Mouse (Mus musculus): Measurements from ENCODE around the gene Hist1h2bn. TPM values are rescaled to one million over a fixed set of nuclear protein-coding genes. Genes with fewer than 3 reads are reported as not detected.
"Not testable (repeated sequence)": the region's sequence is repeated elsewhere in the genome, so short reads cannot be mapped to it uniquely, and the experiment has no call there.

Hist1h2bn gene
- polyA plus RNA-seq, 1 experiment from 2014 or later = 2.2 TPM

DNA sequence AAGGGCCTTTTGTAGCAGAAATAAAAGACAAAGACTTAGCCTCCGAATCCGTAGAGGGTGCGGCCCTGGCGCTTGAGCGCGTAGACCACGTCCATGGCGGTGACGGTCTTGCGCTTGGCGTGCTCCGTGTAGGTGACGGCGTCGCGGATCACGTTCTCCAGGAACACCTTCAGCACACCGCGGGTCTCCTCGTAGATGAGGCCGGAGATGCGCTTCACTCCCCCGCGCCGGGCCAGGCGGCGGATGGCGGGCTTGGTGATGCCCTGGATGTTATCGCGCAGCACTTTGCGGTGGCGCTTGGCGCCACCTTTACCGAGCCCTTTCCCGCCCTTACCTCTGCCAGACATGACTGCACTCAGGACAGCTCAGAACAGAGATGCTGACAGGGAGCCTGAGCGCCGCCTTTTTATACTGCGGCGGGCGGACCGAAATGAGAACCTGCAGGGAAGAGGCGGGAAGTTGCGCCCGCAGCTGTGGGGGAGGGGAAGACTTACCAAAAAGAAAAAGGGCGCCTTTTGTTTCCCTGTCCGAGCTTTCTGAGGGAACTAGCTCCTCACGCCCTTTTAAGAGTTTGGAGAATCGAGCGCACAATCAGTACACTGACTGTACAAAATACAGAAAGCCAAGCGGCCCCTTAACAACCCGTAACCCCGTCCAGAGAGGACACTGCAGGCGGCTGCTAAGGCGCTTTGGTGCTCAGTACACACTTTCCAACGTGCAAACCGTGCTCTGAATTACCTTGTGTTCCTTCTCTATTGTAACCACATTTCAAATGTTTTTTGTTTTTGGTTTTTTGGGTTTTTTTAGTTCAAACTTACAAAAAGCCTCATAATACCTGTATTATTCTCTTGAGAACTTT is 3.5 kb upstream of the Hist1h2bn start, which contains the start of gene Hist1h4k:
Gene Hist1h4k, minus strand, starts transcription at position 347 of the 859 bp plus-strand sequence.
- ATAC-seq (ENCODE audit: low FRiP score) (peak; percentile 85), DNase-seq (ENCODE audit: low spot score, missing footprints) (peak; percentile 100)
- H3K36me3 ChIP-seq (ENCODE audit: control insufficient read depth, insufficient read depth, low read length); H3K9me3 ChIP-seq (ENCODE audit: control insufficient read depth, low read length); H3K27me3 ChIP-seq (ENCODE audit: control insufficient read depth, insufficient read depth, low read length): not testable (repeated sequence)
- Histone ChIP-seq H3K4me1 (ENCODE audit: control insufficient read depth, insufficient read depth, low read length) (peaks cover 10% of the 10 kb centered on the region; the same call in 1 of the 2 replicates), H3K4me3 (ENCODE audit: low read depth, low read length) (peak within 1 kb of the TSS; percentile 56), H3K4me2 (peak within 1 kb of the TSS; percentile 87), H3K27ac (ENCODE audit: low read depth, low read length) (peak within 1 kb of the TSS; percentile 94), H3K9ac (ENCODE audit: low read length) (peak within 1 kb of the TSS; percentile 72)
- under 1% methylated on average over 39 of the region's 56 CpGs for WGBS

DNA sequence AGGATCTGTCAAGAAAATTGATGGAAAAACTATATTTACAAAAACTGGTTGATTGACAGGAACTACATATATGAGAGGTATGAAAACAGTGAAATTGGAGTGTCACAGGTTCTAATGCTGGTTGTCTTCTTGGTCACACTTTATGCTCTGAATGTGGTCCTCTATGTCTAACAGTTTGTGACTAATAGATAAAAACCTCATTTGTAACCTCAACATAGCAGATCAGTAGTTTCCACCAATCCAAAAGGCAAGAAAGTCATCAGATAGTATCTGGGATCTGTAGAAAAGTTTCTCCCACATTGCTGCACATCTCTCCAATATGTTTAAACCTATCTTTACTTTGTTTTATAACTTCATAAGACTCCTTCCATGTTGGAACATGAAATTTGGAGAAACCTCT is 2.5 kb upstream of the Hist1h2bn start:
- Histone ChIP-seq H3K4me3 (ENCODE audit: low read depth, low read length) (no peak overlapping the region), H3K9me3 (ENCODE audit: control insufficient read depth, low read length) (no peaks in the 10 kb centered on the region), H3K9ac (ENCODE audit: low read length) (no peak overlapping the region), H3K27me3 (ENCODE audit: control insufficient read depth, insufficient read depth, low read length) (no peaks in the 10 kb centered on the region), H3K36me3 (ENCODE audit: control insufficient read depth, insufficient read depth, low read length) (no peaks in the 10 kb centered on the region), H3K27ac (ENCODE audit: low read depth, low read length) (peak overlapping the region; percentile 40; the same call in 1 of the 2 replicates), H3K4me2 (no peak overlapping the region), H3K4me1 (ENCODE audit: control insufficient read depth, insufficient read depth, low read length) (peaks cover 10% of the 10 kb centered on the region; the same call in 1 of the 2 replicates)
- DNase-seq (ENCODE audit: low spot score, missing footprints) = no peak
- no peak for ATAC-seq (ENCODE audit: low FRiP score)

- DNase-seq (ENCODE audit: low spot score, missing footprints) (no peak), ATAC-seq (ENCODE audit: low FRiP score) (no peak)
- WGBS = 77% methylated on average over 3 of the region's 3 CpGs
- H3K36me3 ChIP-seq (ENCODE audit: control insufficient read depth, insufficient read depth, low read length) = no peaks in the 10 kb centered on the region
- H3K27me3 ChIP-seq (ENCODE audit: control insufficient read depth, insufficient read depth, low read length) = no peaks in the 10 kb centered on the region
- H3K4me3 ChIP-seq (ENCODE audit: low read depth, low read length) = no peak overlapping the region
- no peak overlapping the region for H3K9ac ChIP-seq (ENCODE audit: low read length)
- H3K9me3 ChIP-seq (ENCODE audit: control insufficient read depth, low read length) = no peaks in the 10 kb centered on the region
- peaks cover 10% of the 10 kb centered on the region; the same call in 1 of the 2 replicates for H3K4me1 ChIP-seq (ENCODE audit: control insufficient read depth, insufficient read depth, low read length)
- no peak overlapping the region for H3K4me2 ChIP-seq
- H3K27ac ChIP-seq (ENCODE audit: low read depth, low read length) = peak overlapping the region; percentile 91
Measured at GRCm38 (mm10) chr13:21751827-21752226, 2.1 kb upstream of the Hist1h2bn start.

DNA sequence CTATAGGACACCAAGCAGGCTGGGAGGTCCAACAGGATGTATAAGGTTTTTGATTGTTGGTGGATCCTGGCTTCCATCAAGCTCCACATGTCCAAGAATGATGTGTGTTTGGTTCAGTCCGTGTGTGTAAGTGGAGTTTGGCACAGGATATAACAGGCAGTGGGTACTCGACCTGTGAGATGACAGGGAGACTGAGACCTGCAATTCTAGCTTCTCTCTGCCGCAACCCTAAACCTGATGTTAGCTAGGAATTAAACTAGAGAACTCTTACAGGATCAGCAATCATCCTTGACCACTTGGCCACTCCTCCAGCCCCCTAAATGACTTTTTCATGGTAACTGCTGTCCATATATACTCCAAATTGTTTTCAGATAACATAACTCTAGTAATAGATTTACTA is 1.6 kb upstream of the Hist1h2bn start:
- DNase-seq (ENCODE audit: low spot score, missing footprints) (peak; percentile 89), ATAC-seq (ENCODE audit: low FRiP score) (no peak)
- 42% methylated on average over 3 of the region's 3 CpGs for WGBS
- Histone ChIP-seq H3K27me3 (ENCODE audit: control insufficient read depth, insufficient read depth, low read length) (no peaks in the 10 kb centered on the region), H3K4me1 (ENCODE audit: control insufficient read depth, insufficient read depth, low read length) (peaks cover 10% of the 10 kb centered on the region; the same call in 1 of the 2 replicates), H3K27ac (ENCODE audit: low read depth, low read length) (peak overlapping the region; percentile 91), H3K9me3 (ENCODE audit: control insufficient read depth, low read length) (no peaks in the 10 kb centered on the region), H3K36me3 (ENCODE audit: control insufficient read depth, insufficient read depth, low read length) (no peaks in the 10 kb centered on the region), H3K4me2 (peak overlapping the region; percentile 61), H3K9ac (ENCODE audit: low read length) (peak overlapping the region; percentile 72; the same call in 1 of the 2 replicates), H3K4me3 (ENCODE audit: low read depth, low read length) (no peak overlapping the region)

DNA sequence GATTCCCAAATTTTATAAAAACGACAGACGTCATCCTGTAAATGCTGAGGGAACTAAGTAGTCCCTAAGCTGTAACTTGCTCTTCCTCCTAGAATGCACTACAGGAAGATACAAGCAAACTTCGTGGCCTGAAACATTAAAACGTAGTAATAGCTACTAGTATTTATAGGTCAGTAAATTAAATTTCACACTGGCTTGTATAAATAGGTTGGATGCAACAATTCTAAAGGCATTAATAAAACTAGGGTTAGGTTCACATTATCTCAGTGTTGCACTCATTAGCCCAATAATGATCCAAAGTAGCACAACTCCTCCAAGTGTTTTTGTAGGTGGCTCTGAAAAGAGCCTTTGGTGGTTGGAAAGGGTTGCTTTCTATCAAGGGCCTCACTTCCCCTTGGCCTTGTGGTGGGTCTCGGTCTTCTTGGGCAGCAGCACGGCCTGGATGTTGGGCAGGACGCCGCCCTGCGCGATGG is 836 bp upstream of the Hist1h2bn start:
- H3K9me3 ChIP-seq (ENCODE audit: control insufficient read depth, low read length) = no peaks in the 10 kb centered on the region
- H3K4me3 ChIP-seq (ENCODE audit: low read depth, low read length) = peak overlapping the region; percentile 34
- ATAC-seq (ENCODE audit: low FRiP score) = no peak
- peak overlapping the region; percentile 91 for H3K27ac ChIP-seq (ENCODE audit: low read depth, low read length)
- peak overlapping the region; percentile 61 for H3K4me2 ChIP-seq
- peaks cover 10% of the 10 kb centered on the region; the same call in 1 of the 2 replicates for H3K4me1 ChIP-seq (ENCODE audit: control insufficient read depth, insufficient read depth, low read length)
- no peaks in the 10 kb centered on the region for H3K36me3 ChIP-seq (ENCODE audit: control insufficient read depth, insufficient read depth, low read length)
- 2% methylated on average over 10 of the region's 10 CpGs for WGBS
- H3K9ac ChIP-seq (ENCODE audit: low read length) = peak overlapping the region; percentile 72
- DNase-seq (ENCODE audit: low spot score, missing footprints) = peak; percentile 93
- H3K27me3 ChIP-seq (ENCODE audit: control insufficient read depth, insufficient read depth, low read length) = no peaks in the 10 kb centered on the region

GRCm38 (mm10) chr13:21754294-21755001 is 525 bp downstream of the Hist1h2bn start:
- H3K9me3 ChIP-seq (ENCODE audit: control insufficient read depth, low read length); H3K4me1 ChIP-seq (ENCODE audit: control insufficient read depth, insufficient read depth, low read length); H3K27me3 ChIP-seq (ENCODE audit: control insufficient read depth, insufficient read depth, low read length); ATAC-seq (ENCODE audit: low FRiP score); H3K36me3 ChIP-seq (ENCODE audit: control insufficient read depth, insufficient read depth, low read length): not testable (repeated sequence)
- H3K4me3 ChIP-seq (ENCODE audit: low read depth, low read length) = peak overlapping the region; percentile 44
- H3K4me2 ChIP-seq = peak overlapping the region; percentile 62
- peak overlapping the region; percentile 69 for H3K9ac ChIP-seq (ENCODE audit: low read length)
- peak; percentile 92 for DNase-seq (ENCODE audit: low spot score, missing footprints)
- 1% methylated on average over 15 of the region's 26 CpGs for WGBS
- peak overlapping the region; percentile 91 for H3K27ac ChIP-seq (ENCODE audit: low read depth, low read length)

DNA sequence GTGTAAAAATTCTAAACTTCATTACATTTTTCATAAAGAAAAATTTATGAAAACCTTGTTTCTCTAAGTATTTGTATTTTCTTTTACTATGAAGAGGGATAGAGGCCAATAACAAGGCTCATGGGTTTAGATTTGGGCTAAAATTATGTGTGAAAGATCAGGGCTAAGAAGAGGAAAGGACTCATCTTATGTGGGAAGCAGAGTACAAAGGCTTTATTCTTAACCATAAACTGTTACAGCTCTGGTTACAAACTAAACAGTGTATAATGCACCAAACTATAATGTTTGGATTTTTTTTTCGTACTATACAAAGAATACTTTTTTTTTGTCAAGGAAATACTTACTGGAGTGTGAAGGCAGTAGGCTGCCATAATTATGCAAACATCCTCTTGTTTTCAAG is 1.8 kb downstream of the Hist1h2bn start:
- H3K27ac ChIP-seq (ENCODE audit: low read depth, low read length) = no peak overlapping the region

DNA sequence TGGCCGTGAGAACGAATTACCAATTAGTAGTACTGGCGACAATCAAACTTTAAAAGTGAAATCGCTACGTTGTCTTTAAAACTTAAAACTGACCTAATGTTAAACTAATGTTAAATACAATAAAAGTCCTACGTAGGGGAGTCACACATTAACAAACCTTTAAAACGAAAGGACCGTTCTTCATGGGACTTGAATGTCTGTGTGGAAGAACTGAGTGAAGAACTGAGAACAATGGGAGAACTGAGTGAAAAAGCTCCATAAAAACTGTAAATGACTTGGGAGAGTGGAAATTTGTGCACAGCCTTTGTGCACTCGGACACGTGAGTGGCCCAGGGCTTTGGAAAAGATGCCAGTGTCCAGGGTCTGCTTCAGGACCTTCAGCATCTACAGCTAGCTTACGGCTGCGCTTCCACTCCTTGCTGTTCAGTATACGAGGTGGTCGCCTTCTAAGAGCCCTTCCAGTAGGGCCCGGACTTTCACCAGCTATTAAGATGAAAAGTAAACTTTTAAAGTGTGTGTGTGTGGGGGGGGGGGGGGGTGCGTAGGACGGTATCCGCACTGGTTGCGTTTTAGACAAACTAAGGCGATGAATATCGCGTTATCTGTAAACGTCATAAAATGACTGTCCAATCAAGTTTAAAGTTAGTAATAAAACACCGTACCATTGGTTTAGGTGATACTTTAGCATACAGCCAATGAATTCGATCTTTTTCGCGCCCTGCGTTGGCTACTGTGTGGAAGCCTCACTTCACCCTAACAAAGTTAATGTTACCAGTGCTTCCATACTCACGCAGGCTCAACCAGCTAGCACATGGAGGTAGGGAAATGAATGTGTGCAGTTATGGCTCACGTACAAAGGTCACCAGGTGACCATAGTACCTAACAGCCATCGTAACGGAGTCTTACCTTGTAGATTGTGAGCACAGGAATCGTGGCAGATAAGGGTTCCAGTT is 25.2 kb downstream of the Hist1h2bn start:
- H3K4me2 ChIP-seq = peak overlapping the region; percentile 94
- H3K36me3 ChIP-seq (ENCODE audit: control insufficient read depth, insufficient read depth, low read length) = no peaks in the 10 kb centered on the region
- peak; percentile 97 for DNase-seq (ENCODE audit: low spot score, missing footprints)
- peaks cover 22% of the 10 kb centered on the region for H3K4me1 ChIP-seq (ENCODE audit: control insufficient read depth, insufficient read depth, low read length)
- peak overlapping the region; percentile 46 for H3K4me3 ChIP-seq (ENCODE audit: low read depth, low read length)
- peak overlapping the region; percentile 98 for H3K27ac ChIP-seq (ENCODE audit: low read depth, low read length)
- ATAC-seq (ENCODE audit: low FRiP score) = peak; percentile 84
- no peaks in the 10 kb centered on the region for H3K9me3 ChIP-seq (ENCODE audit: control insufficient read depth, low read length)
- peak overlapping the region; percentile 79 for H3K9ac ChIP-seq (ENCODE audit: low read length)
- H3K27me3 ChIP-seq (ENCODE audit: control insufficient read depth, insufficient read depth, low read length) = no peaks in the 10 kb centered on the region
- 5% methylated on average over 33 of the region's 33 CpGs for WGBS

More for the DNA sequence above, 1.8 kb downstream of the Hist1h2bn start:
- Histone ChIP-seq H3K27me3 (ENCODE audit: control insufficient read depth, insufficient read depth, low read length) (no peaks in the 10 kb centered on the region), H3K4me1 (ENCODE audit: control insufficient read depth, insufficient read depth, low read length) (0 out of 2 replicates have a peak, but pooled peaks cover 6% of the 10 kb centered on the region), H3K4me2 (no peak overlapping the region), H3K9ac (ENCODE audit: low read length) (no peak overlapping the region), H3K36me3 (ENCODE audit: control insufficient read depth, insufficient read depth, low read length) (no peaks in the 10 kb centered on the region), H3K9me3 (ENCODE audit: control insufficient read depth, low read length) (no peaks in the 10 kb centered on the region), H3K4me3 (ENCODE audit: low read depth, low read length) (no peak overlapping the region)
- ATAC-seq (ENCODE audit: low FRiP score) (no peak), DNase-seq (ENCODE audit: low spot score, missing footprints) (no peak)
- 72% methylated on average over 1 of the region's 1 CpGs for WGBS

Data from midbrain, embryonic 11.5 days (tissue).